Mouse (Mus musculus) stomach, postnatal 0 days (tissue): ENCODE results near the gene Mx1.

Experiments
- CTCF ChIP-seq: IDR thresholded peaks from 2 replicates; pipeline ENCODE4 v1.5.1; 2016; ENCODE audit warnings: antibody characterized with exemption, low read depth, mild to moderate bottlenecking, moderate library complexity
- EP300 ChIP-seq: optimal IDR thresholded peaks from 2 replicates; pipeline ENCODE3; 2016; ENCODE audit warnings: antibody characterized with exemption

DNA sequence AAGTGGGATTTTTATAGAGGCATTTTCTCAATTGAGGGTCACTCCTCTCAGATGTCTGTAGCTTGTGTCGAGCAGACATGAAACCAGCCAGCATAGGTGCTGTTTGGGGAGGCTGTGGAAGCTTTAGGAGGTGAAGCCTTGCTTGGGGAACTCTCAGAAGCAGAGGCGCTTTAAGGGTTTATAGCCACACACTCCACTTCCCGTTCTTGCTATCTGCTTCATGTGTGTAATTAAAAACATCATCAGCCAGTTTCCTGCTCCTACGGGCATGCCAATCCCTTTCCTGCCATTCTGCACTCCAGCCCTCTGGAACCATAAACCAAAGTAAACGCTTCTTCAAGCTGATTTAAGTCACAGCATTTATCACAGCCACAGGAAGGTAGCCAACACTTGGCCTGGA, 48.1 kb upstream of the Mx1 start:
- TF ChIP-seq CTCF (no peak), EP300 (no peak)
